Mouse (Mus musculus): ENCODE data around the gene Olfr846. TPM values are rescaled to one million over a fixed set of nuclear protein-coding genes. Genes with fewer than 3 reads are reported as not detected.

Olfr846 gene
- total RNA-seq (2023): not detected in 4 replicates

DNA sequence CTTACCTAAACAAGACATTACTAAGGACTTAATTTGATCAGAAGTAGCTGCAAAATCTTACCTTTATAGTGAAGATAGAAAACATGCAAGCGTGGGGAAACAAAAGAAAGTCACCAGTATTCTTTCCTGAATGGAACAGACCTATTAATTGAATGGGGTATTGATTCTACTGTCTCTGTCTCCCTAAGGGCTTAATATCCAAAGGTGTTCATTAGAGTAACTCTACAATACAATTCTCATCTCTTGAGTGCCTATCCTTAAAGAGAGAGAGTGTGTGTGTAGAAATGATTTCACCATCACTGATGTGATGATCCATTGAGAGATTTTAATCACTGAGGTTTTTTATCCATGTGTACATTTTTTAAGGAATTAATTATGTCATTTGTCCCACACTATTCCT lies at the start of gene Olfr846:
Gene Olfr846, minus strand, starts transcription at position 101 of the 400 bp plus-strand sequence.

DNA sequence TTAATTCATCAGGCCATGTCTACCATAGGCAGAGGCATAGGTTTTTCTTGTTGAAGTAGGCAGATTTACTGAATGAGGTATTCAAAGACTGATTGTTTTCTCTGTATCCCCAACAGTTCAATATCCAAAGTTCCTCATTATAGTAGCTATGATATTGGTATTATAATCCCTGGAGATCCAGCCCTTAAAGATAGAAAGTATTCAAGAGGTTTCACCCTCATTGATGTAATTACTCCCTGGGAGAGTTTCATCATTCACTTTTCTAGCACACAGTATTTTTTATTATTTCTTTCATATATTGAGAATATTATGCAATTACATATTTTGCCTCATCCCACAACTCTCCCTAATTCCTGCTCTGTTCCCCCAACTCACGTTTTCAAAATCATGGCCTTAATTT lies 14.8 kb upstream of the Olfr846 start, which contains the start of gene Olfr847:
Gene Olfr847, minus strand, starts transcription at position 101 of the 400 bp plus-strand sequence.

DNA sequence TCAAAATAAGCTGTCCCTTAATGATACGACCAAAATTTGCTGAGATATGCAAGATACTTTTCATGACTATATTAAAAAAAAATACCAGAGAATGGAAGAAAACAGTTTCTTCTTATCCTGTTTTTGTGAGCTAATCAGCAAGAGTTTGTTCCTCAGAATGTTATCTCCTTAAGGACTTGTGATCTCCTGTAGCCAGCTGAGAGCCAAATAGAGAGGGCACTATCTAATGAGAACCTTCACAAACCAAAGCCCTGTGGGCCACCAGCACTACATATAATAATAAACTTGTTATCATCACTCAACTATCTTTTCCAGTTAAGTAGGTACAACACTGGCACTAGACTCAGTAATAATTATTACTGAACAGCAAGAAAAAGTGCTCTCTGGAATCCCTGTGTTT lies 27.6 kb downstream of the Olfr846 start, which contains the start of gene Olfr845:
Gene Olfr845, plus strand, starts transcription at position 301 of the 400 bp plus-strand sequence.

GRCm38 (mm10) chr9:19316047-19316446 lies 47.8 kb downstream of the Olfr846 start, which contains the start of gene Olfr844:
TSS of gene Olfr844 (plus strand) at chr9:19316347.

Other genes with a start within 250 kb of the Olfr846 start
- not detected in 4 replicates for gene Olfr836, start 243.6 kb downstream of the Olfr846 start, total RNA-seq (2023)
- not detected in 4 replicates for gene Olfr837, start 227.7 kb downstream of the Olfr846 start, total RNA-seq (2023)
- not detected in 4 replicates for gene Olfr839-ps1, start 186.7 kb downstream of the Olfr846 start, total RNA-seq (2023)
- not detected in 4 replicates for gene Olfr843, start 112.0 kb downstream of the Olfr846 start, total RNA-seq (2023)
- not detected in 4 replicates for gene Olfr844, start 47.7 kb downstream of the Olfr846 start, total RNA-seq (2023)
- not detected in 4 replicates for gene Olfr845, start 27.5 kb downstream of the Olfr846 start, total RNA-seq (2023)
- not detected in 4 replicates for gene Olfr847, start 14.7 kb upstream of the Olfr846 start, total RNA-seq (2023)
- not detected in 4 replicates for gene Olfr849, start 76.3 kb upstream of the Olfr846 start, total RNA-seq (2023)
- not detected in 4 replicates for gene Olfr850, start 114.2 kb upstream of the Olfr846 start, total RNA-seq (2023)
- gene Olfr851, start 129.3 kb upstream of the Olfr846 start, total RNA-seq (2023): not detected in 4 replicates
- not detected in 4 replicates for gene Olfr853, start 177.1 kb upstream of the Olfr846 start, total RNA-seq (2023)
- gene Olfr854, start 203.4 kb upstream of the Olfr846 start, total RNA-seq (2023): not detected in 4 replicates
- gene Olfr855, start 218.6 kb upstream of the Olfr846 start, total RNA-seq (2023): not detected in 4 replicates